Mouse (Mus musculus) pancreas, adult 10 weeks (tissue): ENCODE data around the gene Prdm4. TPM values are rescaled to one million over a fixed set of nuclear protein-coding genes. Genes with fewer than 3 reads are reported as not detected.

ENCODE experiments used
- polyA plus RNA-seq: library from polyadenylated mRNA; stranded (reverse); fragments of 350-450 nt; fragmentation: Illumina TruSeq; extraction: RNeasy Lipid Tissue Mini Kit (QIAGEN cat#74804); gene quantifications from one replicate; pipeline ENCODE4 v1.2.3, GENCODE M21; 2015; ENCODE audit warnings: low read depth, low replicate concordance; ENCODE audit not compliant: insufficient read depth

The Prdm4 gene
- polyA plus RNA-seq = 4.7 TPM

GRCm38 (mm10) chr10:85916498-85917309 is at the start of gene Prdm4:
Gene Prdm4 (minus strand): TSS chr10:85917142.

GRCm38 (mm10) chr10:85957464-85957950 is 40.6 kb upstream of the Prdm4 start, which contains the start of gene Rtcb:
Gene Rtcb (minus strand): TSS chr10:85957823.

GRCm38 (mm10) chr10:85927676-85928445 is 10.9 kb upstream of the Prdm4 start, which contains the start of gene Ascl4:
Gene Ascl4 (plus strand): TSS chr10:85927681.

Other genes starting within 250 kb of the Prdm4 start
- 5.3 TPM for gene Pwp1, start 87.6 kb downstream of the Prdm4 start, polyA plus RNA-seq
- gene Ascl4, start 10.5 kb upstream of the Prdm4 start, polyA plus RNA-seq = not detected
- 38.6 TPM for gene Rtcb, start 40.7 kb upstream of the Prdm4 start, polyA plus RNA-seq
- gene Bpifc, start 94.8 kb upstream of the Prdm4 start, polyA plus RNA-seq = not detected
- 8.6 TPM for gene Fbxo7, start 104.8 kb upstream of the Prdm4 start, polyA plus RNA-seq